Mouse (Mus musculus): ENCODE data around the gene Mmp15. TPM values are rescaled to one million over a fixed set of nuclear protein-coding genes. Genes with fewer than 3 reads are reported as not detected.

Mmp15 gene
- total RNA-seq, 2 experiments from 2014 or later: 13.8 to 17.0 TPM

DNA sequence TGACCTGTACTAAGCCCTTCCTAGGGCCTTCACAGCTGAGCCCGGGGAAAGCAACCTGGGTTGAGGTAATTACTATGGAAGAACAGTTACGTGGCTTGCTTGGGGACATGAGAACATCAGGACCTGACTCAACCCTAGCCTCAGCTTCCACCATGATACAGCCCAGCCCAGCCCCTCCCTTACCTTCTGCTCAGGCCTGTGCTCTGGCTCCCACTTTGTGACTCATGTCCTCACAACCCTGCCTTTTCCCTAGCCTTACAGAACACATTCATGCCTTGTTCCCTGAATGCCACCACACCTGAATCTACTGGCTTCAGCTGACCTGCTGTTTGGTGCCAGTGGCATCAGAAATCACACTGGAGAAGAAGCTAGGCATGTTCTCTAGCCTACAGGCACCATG, 3.7 kb upstream of the Mmp15 start:
- Histone ChIP-seq H3K4me3 (no peak overlapping the region), H3K27ac (peak overlapping the region; percentile 71)
- intact Hi-C loops (cut with DNase I): loop anchor here (5.0 kb wide), 2 partner anchors 139 to 349 kb away; no protein-coding TSS in a partner anchor
- no peak for DNase-seq
- no peak for TF ChIP-seq CTCF (IDR thresholded peaks at IDR 0.05)

DNA sequence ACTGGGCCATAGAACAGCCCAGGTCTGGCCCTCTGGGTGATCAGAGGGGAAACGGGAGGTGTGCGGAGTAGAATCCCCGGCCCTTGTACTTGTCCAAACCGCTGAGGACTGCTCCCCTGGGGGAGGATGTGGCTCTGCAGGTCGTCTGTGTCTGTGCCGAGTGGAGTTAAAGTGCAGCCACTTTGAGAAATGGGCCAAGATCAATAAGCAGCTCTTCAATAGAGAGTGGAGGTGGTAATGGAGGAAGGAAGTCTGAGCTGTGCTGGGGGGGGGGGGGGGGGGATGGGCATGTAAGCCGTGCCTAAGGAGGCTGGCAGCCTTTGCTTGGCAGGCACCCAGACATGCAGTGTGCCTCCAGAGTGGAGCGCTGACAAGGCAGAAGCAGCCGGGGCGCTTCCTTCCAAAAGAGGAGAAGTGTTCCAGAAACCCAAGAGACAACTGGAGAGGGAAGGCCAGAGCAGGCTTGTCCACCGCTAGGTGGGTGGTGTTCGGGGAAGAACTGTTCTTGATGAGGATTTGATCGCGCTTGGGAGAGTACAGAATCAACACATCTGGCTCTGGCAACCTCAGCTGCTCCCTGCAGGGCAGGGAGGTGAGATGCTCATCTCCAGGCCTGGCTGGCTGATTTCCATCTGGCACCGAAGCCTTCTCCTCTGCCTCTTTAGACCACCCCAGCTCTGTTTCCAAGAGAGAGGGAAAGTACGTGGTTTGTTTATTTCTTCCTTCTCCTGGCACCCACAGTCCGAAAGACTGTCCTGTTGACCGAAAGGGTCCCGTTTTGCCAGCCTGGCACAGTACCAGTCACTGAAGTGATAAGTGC, 3.0 kb upstream of the Mmp15 start:
- DNase-seq: peak; percentile 88
- Histone ChIP-seq H3K27ac (peak overlapping the region; percentile 71), H3K4me3 (peak overlapping the region; percentile 47)
- TF ChIP-seq CTCF (IDR thresholded peaks at IDR 0.05): peak; percentile 21; the same call in 1 of the 2 replicates
- intact Hi-C loops (cut with DNase I): loop anchor here (5.0 kb wide), 2 partner anchors 138 to 348 kb away; no protein-coding TSS in a partner anchor

DNA sequence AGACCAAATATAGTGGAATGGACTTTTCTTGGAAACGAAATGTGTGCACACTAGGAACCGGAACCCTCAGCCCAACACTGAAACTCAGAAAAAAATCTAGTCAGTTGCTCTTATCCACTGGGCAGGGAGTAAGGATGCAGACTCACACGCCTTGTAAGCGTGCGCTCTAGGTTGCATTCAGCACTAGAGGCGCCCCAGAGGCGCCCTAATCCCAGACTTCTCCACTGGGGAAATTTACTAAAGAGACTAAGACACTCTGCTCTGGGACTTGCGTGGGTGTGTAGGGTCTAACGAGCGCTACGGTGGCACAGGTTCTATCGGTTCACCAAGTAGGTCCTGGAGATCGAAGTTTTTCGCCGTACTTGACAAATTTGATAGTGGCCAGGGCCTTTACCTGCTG, 607 bp upstream of the Mmp15 start:
- no peak for DNase-seq
- peak; percentile 54 for TF ChIP-seq CTCF (IDR thresholded peaks at IDR 0.05)
- intact Hi-C loops (cut with DNase I): no loop called here
- peak overlapping the region; percentile 78 for H3K4me3 ChIP-seq
- H3K27ac ChIP-seq: peak overlapping the region; percentile 94

DNA sequence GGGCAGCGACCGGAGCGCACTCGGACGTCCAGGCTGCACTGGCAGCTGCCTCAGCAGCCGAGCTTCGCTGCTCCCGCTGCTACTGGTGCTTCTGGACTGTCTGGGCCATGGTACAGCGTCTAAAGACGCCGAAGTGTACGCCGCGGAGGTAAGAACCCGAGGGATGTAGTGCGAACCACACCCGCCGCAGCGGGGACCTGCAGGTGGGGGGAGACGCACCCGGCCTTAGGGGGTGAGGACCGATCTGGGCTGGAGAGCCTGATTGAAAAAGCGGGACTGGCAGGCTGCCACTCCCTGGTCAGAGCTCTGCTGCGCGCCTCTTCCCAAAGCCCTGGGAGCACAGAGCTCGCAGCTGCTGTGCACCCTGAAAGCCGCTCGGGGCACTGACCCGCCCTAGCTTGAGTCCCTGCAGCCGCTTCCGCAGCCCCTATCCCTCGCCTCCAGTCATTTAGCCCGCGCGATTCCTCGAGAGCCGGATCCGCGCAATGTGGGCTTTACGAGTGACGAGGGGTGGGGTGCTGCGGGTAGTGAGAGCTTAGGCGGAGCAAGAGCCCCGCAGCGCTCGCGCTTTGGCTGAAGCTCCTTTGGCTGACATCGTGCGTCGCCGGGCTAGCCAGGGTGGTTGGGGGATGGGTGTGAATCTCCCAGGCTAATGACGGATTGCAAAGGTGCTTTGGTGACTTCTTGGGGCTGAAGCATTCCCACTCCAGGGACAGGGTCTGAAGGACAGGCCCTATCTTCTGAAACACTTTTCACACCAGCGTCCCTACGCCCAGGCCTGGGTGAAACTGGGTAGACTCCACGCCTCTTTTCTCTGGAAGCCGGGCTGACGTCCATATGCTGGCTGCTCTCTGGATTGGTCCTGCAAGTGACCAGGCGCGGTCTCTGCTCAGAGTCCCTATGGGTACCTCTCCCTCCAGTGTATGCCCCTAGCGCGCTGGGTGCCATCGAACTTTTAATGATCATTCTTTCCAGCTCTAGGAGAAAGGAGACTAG, 1.1 kb downstream of the Mmp15 start:
- H3K4me3 ChIP-seq: peak overlapping the region; percentile 78
- peak; percentile 65 for DNase-seq
- TF ChIP-seq CTCF (IDR thresholded peaks at IDR 0.05): peak; percentile 6; the same call in 1 of the 2 replicates
- peak overlapping the region; percentile 94 for H3K27ac ChIP-seq
- intact Hi-C loops (cut with DNase I): no loop called here

DNA sequence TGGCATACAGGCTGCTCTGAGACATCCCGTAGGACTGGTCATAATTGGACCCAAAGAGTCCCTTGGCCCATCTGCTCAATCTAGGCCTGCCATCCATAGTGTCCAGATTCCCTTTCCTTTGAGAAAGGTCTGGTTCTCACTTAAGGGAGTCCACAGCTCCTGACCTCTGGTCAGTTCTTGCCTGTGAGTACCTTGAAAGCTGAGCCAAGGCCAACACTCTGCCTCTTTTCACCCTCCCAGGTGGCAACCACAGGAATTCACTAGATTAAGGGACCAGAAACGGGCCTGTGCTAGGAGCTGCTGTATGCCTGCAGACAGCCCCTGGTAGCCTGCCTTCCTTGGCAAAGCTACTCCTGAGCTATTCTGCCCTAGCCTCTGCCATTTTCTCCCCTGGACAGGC, 2.5 kb downstream of the Mmp15 start:
- no peak for DNase-seq
- intact Hi-C loops (cut with DNase I): loop anchor here (2.0 kb wide), 1 partner anchor 22 kb away; no protein-coding TSS in a partner anchor
- TF ChIP-seq CTCF (IDR thresholded peaks at IDR 0.05): no peak
- Histone ChIP-seq H3K4me3 (peak overlapping the region; percentile 78), H3K27ac (peak overlapping the region; percentile 16)

GRCm38 (mm10) chr8:95358550-95359411, 6.7 kb downstream of the Mmp15 start:
- DNase-seq: peak; percentile 71
- Histone ChIP-seq H3K4me3 (no peak overlapping the region; the same call in 1 of the 2 replicates), H3K27ac (peak overlapping the region; percentile 65)
- no peak for TF ChIP-seq CTCF (IDR thresholded peaks at IDR 0.05)
- intact Hi-C loops (cut with DNase I): no loop called here

- intact Hi-C loops (cut with DNase I): no loop called here
- no peak for TF ChIP-seq CTCF (IDR thresholded peaks at IDR 0.05)
- Histone ChIP-seq H3K27ac (peak overlapping the region; percentile 65), H3K4me3 (no peak overlapping the region)
- DNase-seq: peak; percentile 57
Observed at GRCm38 (mm10) chr8:95360181-95361015, 8.3 kb downstream of the Mmp15 start.

- intact Hi-C loops (cut with DNase I): no loop called here
- no peak for TF ChIP-seq CTCF (IDR thresholded peaks at IDR 0.05)
- DNase-seq: no peak
- H3K27ac ChIP-seq: 0 out of 2 replicates have a peak overlapping the region, but pooled peaks have one; percentile 35
- no peak overlapping the region for H3K4me3 ChIP-seq
Observed at GRCm38 (mm10) chr8:95361016-95361341, 8.9 kb downstream of the Mmp15 start.

DNA sequence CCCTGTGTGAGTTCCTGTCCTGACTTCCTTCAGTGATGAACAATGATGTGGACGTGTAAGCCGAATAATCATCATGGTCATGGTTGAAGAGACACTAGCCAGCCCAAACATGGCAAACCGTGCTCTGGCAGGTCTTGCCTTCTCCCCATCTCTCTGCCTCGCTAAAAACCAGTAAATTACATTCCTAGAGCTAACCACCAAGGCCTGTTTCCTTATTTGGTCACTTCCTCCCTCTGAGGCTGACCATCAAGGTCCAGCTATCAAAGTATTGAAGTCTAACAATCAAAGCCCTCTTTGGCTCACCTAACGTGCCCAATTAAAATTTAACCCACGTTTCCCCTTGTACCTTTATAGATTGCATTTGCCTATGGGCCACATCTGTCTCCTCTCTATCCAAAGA, 10.2 kb downstream of the Mmp15 start:
- DNase-seq: no peak
- intact Hi-C loops (cut with DNase I): no loop called here
- H3K27ac ChIP-seq: no peak overlapping the region
- H3K4me3 ChIP-seq: no peak overlapping the region
- TF ChIP-seq CTCF (IDR thresholded peaks at IDR 0.05): no peak

- Histone ChIP-seq H3K27ac (no peak overlapping the region), H3K4me3 (no peak overlapping the region)
- DNase-seq: no peak
- no peak for TF ChIP-seq CTCF (IDR thresholded peaks at IDR 0.05)
- intact Hi-C loops (cut with DNase I): no loop called here
Observed at GRCm38 (mm10) chr8:95363849-95364248, 11.8 kb downstream of the Mmp15 start.
